Mouse (Mus musculus): ENCODE measurements at regions not wholly inside any gene's neighbourhood (a gene's known extent, or its start where the extent isn't known, plus 50 kb on each side); places are given as distances from the start of the nearest gene placed in this dataset.

GRCm38 (mm10) chr2:172768756-172769155 is 171.4 kb downstream of the Bmp7 start:
- TF ChIP-seq CTCF (IDR thresholded peaks at IDR 0.05; ENCODE audit: borderline replicate concordance, insufficient read depth, low read length) (no peak), POLR2A (IDR thresholded peaks at IDR 0.05; ENCODE audit: low read depth, low read length) (no peak)
